Mouse (Mus musculus): ENCODE results near the gene Ipp. TPM values are rescaled to one million over a fixed set of nuclear protein-coding genes. Genes with fewer than 3 reads are reported as not detected.

Ipp gene
- polyA plus RNA-seq, 1 experiment from 2014 or later, result 14.3 TPM

DNA sequence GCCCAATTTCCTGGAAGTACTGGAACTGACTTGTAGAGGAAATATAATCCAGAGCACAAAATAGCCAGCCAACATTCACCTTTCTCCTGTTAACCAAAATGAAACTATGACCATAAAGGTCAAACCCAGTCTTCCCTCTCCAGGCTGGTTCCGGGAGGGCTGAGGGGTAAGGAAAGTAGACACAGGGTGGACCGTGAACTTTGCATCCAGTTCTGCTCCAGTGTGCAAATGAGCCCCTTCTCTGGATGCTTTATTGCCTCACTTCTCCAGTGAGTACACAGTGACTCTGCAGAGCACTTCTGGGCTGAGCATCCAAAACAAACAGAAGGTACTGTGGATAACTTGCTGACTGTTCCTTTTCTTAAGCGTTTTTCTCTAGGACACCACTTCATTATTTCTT is 7.4 kb upstream of the Ipp start:
- 58% methylated on average over 3 of the region's 3 CpGs for WGBS
- no peak for ATAC-seq (ENCODE audit: extremely low read depth, insufficient number of reproducible peaks, low FRiP score, low TSS enrichment)
- no peaks in the 10 kb centered on the region for H3K27me3 ChIP-seq (replicated peaks)
- H3K36me3 ChIP-seq, result no peaks in the 10 kb centered on the region
- no peaks in the 10 kb centered on the region for H3K9me3 ChIP-seq
- H3K4me1 ChIP-seq, result no peaks in the 10 kb centered on the region
- H3K9ac ChIP-seq, result no peak overlapping the region
- H3K4me2 ChIP-seq, result no peak overlapping the region
- H3K27ac ChIP-seq (replicated peaks), result no peak overlapping the region
- H3K4me3 ChIP-seq, result no peak overlapping the region

DNA sequence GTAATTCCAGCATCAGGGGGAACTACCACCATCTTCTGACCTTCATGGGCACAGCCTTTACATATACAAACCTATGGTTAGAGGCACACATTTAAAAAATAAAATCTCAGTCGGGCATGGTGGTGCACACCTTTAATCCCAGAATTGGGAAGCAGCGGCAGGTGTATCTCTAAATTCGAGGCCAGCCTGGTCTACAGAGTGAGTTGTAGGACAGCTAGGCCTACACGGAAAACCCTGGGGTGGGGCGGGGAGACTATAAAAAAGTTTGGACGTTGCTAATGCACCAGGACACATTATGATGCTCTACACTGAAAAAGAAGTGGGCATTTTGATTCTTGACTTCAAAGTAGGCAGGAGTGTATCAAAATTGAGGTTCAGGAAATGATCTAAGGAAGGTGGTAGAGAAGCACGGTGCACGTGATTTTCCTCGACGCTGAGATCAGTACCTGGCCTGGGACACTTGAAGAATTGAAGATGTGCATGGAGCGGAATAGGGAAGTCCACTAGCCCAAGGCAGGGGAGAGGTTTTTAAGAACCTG is 394 bp upstream of the Ipp start:
- peak overlapping the region; percentile 92 for H3K27ac ChIP-seq (replicated peaks)
- ATAC-seq (ENCODE audit: extremely low read depth, insufficient number of reproducible peaks, low FRiP score, low TSS enrichment), result no peak
- 25% methylated on average over 11 of the region's 11 CpGs for WGBS

DNA sequence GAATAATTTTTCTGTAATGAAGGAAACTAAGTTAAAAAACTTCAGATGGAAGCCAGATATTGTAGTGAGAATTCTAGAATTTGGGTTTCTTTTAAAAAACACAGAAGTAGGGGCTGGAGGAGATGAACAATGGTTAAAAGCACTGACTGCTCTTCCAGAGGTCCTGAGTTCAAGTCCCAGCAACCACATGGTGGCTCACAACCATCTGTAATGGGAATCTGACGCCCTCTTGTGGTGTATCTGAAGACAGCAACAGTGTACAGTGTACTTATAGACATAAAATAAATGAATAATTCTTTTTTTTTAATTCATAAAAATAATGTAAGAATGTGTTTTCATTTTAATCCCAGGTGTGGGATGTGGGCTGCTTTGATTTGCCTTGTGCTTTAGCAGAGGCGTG is 23.8 kb downstream of the Ipp start:
- no peak for ATAC-seq (ENCODE audit: extremely low read depth, insufficient number of reproducible peaks, low FRiP score, low TSS enrichment)
- no peaks in the 10 kb centered on the region for H3K27me3 ChIP-seq (replicated peaks)
- peaks cover 52% of the 10 kb centered on the region for H3K36me3 ChIP-seq
- no peak overlapping the region for H3K9ac ChIP-seq
- 0 out of 2 replicates have a peak, but pooled peaks cover 3% of the 10 kb centered on the region for H3K9me3 ChIP-seq
- H3K27ac ChIP-seq (replicated peaks), result no peak overlapping the region
- H3K4me1 ChIP-seq, result no peaks in the 10 kb centered on the region
- no peak overlapping the region for H3K4me2 ChIP-seq
- no peak overlapping the region for H3K4me3 ChIP-seq
- 59% methylated on average over 2 of the region's 2 CpGs for WGBS

More for the DNA sequence above, 394 bp upstream of the Ipp start:
- Histone ChIP-seq H3K4me2 (peak overlapping the region; percentile 78), H3K4me3 (peak overlapping the region; percentile 65), H3K9ac (peak overlapping the region; percentile 84), H3K36me3 (peaks cover 8% of the 10 kb centered on the region), H3K27me3 (replicated peaks) (no peaks in the 10 kb centered on the region), H3K4me1 (peaks cover 16% of the 10 kb centered on the region), H3K9me3 (no peaks in the 10 kb centered on the region)

DNA sequence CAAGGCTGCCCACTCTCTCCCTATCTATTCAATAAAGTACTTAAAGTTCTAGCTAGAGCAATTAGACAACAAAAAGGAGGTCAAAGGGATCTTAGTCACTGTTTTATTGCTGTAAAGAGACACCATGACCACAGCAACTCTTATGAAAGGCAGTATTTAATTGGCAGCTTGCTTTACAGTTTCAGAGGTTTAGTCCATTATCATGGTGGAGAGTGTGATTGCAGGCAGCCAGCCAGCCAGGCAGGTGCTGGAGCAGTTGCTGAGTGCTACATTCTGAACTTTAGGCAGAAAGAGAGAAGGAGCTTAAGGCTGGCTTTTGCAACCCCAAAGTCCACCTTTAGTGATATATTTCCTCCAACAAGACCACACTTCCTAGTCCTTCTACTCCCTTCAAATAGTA is 29.0 kb downstream of the Ipp start:
- no peaks in the 10 kb centered on the region for H3K27me3 ChIP-seq (replicated peaks)
- no peaks in the 10 kb centered on the region for H3K4me1 ChIP-seq
- no peak overlapping the region for H3K27ac ChIP-seq (replicated peaks)
- H3K4me2 ChIP-seq, result no peak overlapping the region
- H3K4me3 ChIP-seq, result no peak overlapping the region
- 0 out of 2 replicates have a peak, but pooled peaks cover 3% of the 10 kb centered on the region for H3K9me3 ChIP-seq
- peaks cover 33% of the 10 kb centered on the region for H3K36me3 ChIP-seq
- no peak overlapping the region for H3K9ac ChIP-seq
- no peak for ATAC-seq (ENCODE audit: extremely low read depth, insufficient number of reproducible peaks, low FRiP score, low TSS enrichment)

DNA sequence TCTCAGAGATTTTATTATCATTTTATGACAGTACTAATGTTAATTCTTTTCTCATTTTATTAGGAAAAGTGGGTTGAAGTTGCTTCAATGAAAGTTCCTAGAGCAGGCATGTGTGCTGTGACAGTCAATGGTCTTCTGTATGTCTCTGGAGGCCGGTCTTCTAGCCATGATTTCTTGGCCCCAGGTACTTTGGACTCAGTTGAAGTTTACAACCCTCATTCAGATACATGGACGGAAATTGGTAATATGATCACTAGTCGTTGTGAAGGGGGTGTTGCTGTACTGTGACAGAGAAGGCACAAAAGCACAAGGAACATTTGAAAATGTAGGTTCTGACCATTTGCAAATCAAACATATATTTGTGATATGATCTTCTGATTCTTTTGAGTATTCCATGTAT is 30.4 kb downstream of the Ipp start:
- Histone ChIP-seq H3K4me3 (no peak overlapping the region), H3K4me2 (no peak overlapping the region), H3K9ac (no peak overlapping the region), H3K27me3 (replicated peaks) (no peaks in the 10 kb centered on the region), H3K4me1 (no peaks in the 10 kb centered on the region), H3K27ac (replicated peaks) (no peak overlapping the region), H3K36me3 (peaks cover 26% of the 10 kb centered on the region), H3K9me3 (0 out of 2 replicates have a peak, but pooled peaks cover 3% of the 10 kb centered on the region)
- ATAC-seq (ENCODE audit: extremely low read depth, insufficient number of reproducible peaks, low FRiP score, low TSS enrichment), result no peak
- 80% methylated on average over 3 of the region's 3 CpGs for WGBS

DNA sequence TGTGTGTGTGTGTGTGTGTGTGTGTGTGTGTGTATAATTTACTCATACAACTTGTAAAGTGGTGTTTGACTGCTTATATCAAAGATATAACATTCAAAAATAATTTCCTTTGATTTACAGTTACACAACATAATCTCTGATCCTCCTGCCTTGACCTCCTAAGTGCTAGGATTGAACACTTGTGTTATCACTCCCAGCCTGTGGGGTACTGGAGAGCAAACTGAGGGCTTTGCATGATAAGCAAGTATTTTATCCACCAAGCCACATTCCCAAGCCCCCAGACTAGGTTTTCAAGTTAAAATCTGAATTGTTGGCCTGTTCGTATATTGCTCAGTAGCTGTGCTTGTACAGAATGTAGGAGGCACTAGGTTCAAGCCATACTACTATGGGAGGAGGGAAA is 43.1 kb downstream of the Ipp start:
- H3K9me3 ChIP-seq, result no peaks in the 10 kb centered on the region
- H3K4me2 ChIP-seq, result no peak overlapping the region
- ATAC-seq (ENCODE audit: extremely low read depth, insufficient number of reproducible peaks, low FRiP score, low TSS enrichment), result no peak
- H3K27ac ChIP-seq (replicated peaks), result no peak overlapping the region
- peaks cover 22% of the 10 kb centered on the region for H3K36me3 ChIP-seq
- H3K4me3 ChIP-seq, result no peak overlapping the region
- no peaks in the 10 kb centered on the region for H3K27me3 ChIP-seq (replicated peaks)
- 0 out of 2 replicates have a peak, but pooled peaks cover 5% of the 10 kb centered on the region for H3K4me1 ChIP-seq
- 42% methylated on average over 1 of the region's 1 CpGs for WGBS
- no peak overlapping the region for H3K9ac ChIP-seq

DNA sequence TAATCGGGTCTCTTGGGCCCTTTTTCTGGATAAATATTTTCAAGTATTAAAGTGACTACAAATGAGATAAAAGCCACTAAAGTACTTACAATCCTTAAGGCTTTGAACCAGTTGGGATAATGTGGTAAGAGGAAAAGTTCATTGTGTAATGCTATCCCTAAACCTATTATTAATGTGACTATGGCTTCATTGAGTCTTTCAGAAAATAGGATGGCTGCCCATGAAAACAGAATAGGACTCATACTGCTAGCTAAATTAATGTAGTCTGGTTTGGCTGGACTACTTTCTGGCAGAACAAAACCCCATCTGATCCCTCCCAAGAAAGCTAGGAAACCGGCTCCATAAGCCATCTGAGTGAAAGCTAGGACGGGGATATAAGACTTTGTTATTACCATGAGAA is 45.7 kb downstream of the Ipp start:
- Histone ChIP-seq H3K36me3 (peaks cover 22% of the 10 kb centered on the region), H3K4me3 (no peak overlapping the region), H3K9me3 (no peaks in the 10 kb centered on the region), H3K4me1 (0 out of 2 replicates have a peak, but pooled peaks cover 9% of the 10 kb centered on the region), H3K27me3 (replicated peaks) (no peaks in the 10 kb centered on the region), H3K9ac (no peak overlapping the region), H3K4me2 (no peak overlapping the region), H3K27ac (replicated peaks) (no peak overlapping the region)
- no peak for ATAC-seq (ENCODE audit: extremely low read depth, insufficient number of reproducible peaks, low FRiP score, low TSS enrichment)
- WGBS, result 94% methylated on average over 3 of the region's 3 CpGs

DNA sequence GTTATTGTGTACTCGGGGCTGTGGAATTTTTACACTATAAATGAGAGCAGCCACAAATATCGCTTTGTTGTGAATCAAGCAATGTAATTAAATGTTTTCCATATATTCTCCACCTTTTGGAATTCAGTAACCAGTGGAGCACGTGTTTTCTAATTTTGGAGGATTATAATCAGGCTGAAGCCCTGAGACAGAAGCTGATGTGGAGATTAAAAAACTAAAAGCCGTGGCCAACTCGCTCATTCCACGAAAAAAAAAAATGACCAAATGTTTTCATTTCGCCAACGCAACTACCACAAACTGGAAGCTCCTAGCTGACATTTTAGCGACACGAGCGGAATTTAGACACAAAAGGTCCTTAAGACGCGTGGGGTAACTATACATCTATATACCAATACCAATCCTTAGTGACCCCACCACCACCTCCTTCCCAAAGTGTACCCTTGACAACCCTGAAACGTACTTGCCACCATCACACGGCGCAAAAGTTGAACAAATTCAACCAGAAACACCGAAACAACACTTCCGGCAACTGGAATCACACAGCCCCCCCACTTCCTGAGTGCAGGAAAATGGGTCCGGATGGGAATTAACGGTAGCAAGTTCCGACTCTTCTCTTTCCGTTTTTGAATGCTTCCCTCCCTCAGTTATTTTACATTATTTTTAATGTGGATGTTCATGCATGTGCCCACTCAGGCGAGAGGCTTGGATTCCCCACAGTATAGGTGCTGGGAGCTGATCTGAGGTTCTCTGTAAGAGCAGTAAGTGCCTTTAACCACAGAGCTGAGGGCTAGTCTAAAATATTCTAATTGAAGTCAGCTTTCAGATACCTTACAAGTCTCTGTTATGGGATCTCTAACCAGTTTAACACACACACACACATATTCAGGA is 48.3 kb downstream of the Ipp start, which contains the start of gene Tmem69:
Gene Tmem69, minus strand, starts transcription at position 524 of the 888 bp plus-strand sequence.
- H3K36me3 ChIP-seq, result peaks cover 22% of the 10 kb centered on the region
- H3K4me2 ChIP-seq, result peak within 1 kb of the TSS; percentile 88
- H3K9me3 ChIP-seq, result no peaks in the 10 kb centered on the region
- H3K9ac ChIP-seq, result peak within 1 kb of the TSS; percentile 96
- peak within 1 kb of the TSS; percentile 93 for H3K4me3 ChIP-seq
- 4% methylated on average over 23 of the region's 23 CpGs for WGBS
- no peaks in the 10 kb centered on the region for H3K27me3 ChIP-seq (replicated peaks)
- H3K27ac ChIP-seq (replicated peaks), result peak within 1 kb of the TSS; percentile 99
- no peak for ATAC-seq (ENCODE audit: extremely low read depth, insufficient number of reproducible peaks, low FRiP score, low TSS enrichment)
- peaks cover 24% of the 10 kb centered on the region for H3K4me1 ChIP-seq

DNA sequence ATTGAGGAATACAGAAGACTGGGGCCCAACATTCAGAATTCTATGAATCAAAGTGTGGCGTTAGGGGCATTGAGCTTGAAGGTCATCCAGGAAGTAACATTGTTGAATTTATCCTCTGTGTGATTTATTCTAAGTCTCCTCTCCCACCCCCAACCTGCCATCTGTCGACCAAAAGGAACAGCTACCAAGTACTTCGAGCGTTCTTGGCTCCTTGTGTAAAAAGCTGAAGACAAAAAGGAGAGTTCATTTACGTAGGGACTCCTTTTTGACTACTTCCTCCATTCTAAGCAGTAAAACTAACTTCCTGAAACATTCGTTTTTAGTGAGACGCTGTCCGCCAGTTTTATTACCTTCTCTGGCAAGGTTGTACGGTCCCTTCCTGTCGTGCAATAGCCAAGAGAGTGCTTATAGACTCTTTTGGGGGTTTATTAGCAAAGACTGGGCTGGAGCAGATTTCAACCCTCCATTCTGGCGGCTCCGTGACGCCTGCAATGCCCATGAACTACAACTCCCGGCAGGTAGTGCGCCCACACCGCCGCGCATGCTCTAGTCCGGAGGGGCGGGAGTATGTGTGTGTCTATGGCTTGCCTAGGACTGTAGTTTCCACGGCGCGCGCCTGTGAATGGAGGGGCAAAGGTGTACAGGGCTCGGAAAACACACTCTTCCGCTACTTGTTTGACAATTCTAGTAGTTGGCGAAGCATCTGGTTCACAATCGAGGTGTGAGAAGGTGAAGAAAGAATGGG is 49.4 kb downstream of the Ipp start:
- Histone ChIP-seq H3K4me2 (peak overlapping the region; percentile 88), H3K4me1 (peaks cover 30% of the 10 kb centered on the region), H3K36me3 (peaks cover 23% of the 10 kb centered on the region), H3K4me3 (peak overlapping the region; percentile 93), H3K9me3 (no peaks in the 10 kb centered on the region), H3K27ac (replicated peaks) (peak overlapping the region; percentile 99), H3K9ac (peak overlapping the region; percentile 96), H3K27me3 (replicated peaks) (no peaks in the 10 kb centered on the region)
- peak; percentile 89 for ATAC-seq (ENCODE audit: extremely low read depth, insufficient number of reproducible peaks, low FRiP score, low TSS enrichment)
- WGBS, result under 1% methylated on average over 28 of the region's 28 CpGs

DNA sequence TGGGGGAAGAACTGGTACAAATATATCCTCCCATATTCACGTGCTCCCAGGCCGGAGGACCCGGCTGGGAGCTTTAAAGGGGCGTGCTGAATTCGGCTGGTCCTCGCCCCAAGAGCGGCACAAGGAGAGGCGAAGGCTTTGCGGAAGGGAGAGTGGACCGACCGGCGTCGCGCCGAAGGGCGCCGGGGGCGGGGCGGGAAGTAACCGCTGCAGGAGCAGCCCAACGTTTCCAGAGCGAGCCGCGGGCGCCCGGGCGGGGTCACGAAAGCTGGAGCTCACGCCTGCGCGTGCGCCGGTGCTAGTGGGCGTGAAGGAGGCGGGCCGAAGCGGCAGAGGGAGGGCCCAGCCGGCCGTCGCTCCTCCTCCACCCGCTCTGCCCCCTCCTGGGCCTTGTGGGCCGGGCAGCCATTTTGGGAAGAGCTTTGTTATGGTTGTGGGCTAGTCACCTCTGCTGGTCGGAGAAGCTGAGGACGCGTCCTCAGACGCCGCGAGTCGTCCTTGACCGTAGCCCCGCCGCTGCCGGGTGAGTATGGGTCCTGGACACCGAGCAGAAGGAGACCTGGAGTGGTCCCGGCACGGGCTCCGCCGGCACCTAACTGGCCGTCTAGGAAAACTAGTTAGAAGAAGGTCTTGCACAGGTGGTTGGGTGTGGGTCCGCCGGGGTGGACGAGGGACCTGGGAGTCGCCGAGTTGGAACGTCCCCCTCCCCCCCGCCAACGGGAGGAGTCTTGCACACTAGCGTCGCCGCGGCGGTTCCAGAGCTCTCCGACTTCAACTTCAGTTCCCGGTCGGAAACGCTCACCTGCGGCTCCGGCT is 50.2 kb downstream of the Ipp start, which contains the start of gene Gpbp1l1:
Gene Gpbp1l1, plus strand, starts transcription at position 353 of the 816 bp plus-strand sequence.
- peak within 1 kb of the TSS; percentile 88 for H3K4me2 ChIP-seq
- peak; percentile 98 for ATAC-seq (ENCODE audit: extremely low read depth, insufficient number of reproducible peaks, low FRiP score, low TSS enrichment)
- peaks cover 32% of the 10 kb centered on the region for H3K4me1 ChIP-seq
- WGBS, result under 1% methylated on average over 78 of the region's 78 CpGs
- H3K4me3 ChIP-seq, result peak within 1 kb of the TSS; percentile 93
- H3K27me3 ChIP-seq (replicated peaks), result no peaks in the 10 kb centered on the region
- peak within 1 kb of the TSS; percentile 96 for H3K9ac ChIP-seq
- H3K9me3 ChIP-seq, result no peaks in the 10 kb centered on the region
- H3K36me3 ChIP-seq, result peaks cover 22% of the 10 kb centered on the region
- peak within 1 kb of the TSS; percentile 99 for H3K27ac ChIP-seq (replicated peaks)
